Mouse (Mus musculus): ENCODE measurements around the gene Gm20767.
A peak's percentile ranks its signal among the peaks of the same experiment; 100 is the strongest.
"Not testable (repeated sequence)": the region's sequence is repeated elsewhere in the genome, so short reads cannot be mapped to it uniquely, and the experiment has no call there.

Gene Gm20767

GRCm38 (mm10) chr13:120139946-120140345 lies at the start of gene Gm20767:
TSS of gene Gm20767 (plus strand) at chr13:120140246.
- DNase-seq, result not testable (repeated sequence)

GRCm38 (mm10) chr13:120092950-120093349 lies 47.1 kb upstream of the Gm20767 start:
- DNase-seq, result not testable (repeated sequence)

DNA sequence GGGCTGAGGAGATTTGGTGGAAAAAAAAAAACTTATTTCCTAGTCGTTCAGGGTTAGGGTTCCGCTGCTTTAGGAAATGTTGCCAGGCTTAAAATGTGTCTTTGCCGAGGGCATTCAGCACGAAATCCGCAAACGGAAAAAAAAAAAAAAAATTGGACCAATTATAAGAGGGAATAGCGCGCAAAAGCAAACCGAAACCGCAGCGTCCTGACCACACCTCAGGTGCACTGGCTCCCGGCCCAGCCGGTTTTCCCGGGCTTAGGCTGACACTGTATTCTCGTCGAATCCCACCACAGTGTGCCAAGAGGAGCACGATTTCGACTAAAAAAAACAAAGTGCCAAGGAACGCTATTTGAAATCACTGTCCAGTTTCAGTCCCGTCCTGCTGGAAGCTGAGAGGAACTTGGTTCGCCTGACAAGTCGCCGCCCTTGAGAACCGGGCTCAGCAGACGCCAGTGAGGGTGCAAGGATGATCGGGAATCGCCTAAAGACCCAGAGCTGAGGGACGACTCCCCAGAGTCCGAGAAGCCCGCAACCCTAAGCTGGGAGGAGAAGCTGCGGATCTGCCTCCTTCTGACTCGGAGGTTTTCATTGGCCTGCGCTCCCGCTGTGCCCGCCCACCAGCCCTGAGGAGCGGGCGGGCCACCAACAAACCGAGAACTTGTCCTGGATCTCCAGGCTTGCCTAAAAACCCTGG lies 43.7 kb upstream of the Gm20767 start:
- DNase-seq, result not testable (repeated sequence)

DNA sequence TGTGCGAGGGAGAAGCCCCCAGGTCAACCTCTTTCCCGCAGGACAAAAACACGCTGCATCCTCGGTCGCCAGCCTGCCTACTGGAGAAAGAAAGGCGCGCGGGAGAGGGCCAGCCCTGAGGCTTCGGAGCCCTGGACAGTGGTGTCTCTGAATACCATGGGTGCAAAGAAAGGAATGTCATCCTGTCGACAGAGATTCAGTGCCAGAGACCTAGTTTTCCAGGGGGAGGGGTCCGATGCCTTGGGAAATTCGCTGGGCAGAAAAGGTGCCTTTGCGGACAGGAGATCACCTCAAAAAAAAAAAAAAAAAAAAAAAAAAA lies 43.1 kb upstream of the Gm20767 start:
- not testable (repeated sequence) for DNase-seq

DNA sequence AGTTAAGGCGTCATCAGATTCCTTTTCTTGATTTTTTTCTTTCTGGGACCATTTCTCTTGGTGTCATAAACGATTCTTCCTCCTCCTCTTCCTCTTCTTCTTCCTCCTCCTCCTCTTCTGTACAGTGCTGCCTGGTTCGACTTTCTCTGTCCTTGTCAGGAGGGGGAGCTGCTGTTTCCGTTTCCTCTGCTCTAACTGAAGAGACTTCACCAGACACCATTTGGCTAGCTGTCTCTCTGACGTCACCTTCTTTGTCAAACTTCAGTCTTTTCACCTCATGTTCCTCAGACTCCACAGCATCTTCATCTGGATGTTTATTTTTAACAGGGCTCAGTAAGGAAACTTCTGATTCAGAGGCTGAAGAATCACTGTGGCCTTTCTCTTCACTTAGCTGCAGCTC lies 40.7 kb upstream of the Gm20767 start:
- DNase-seq, result not testable (repeated sequence)

DNA sequence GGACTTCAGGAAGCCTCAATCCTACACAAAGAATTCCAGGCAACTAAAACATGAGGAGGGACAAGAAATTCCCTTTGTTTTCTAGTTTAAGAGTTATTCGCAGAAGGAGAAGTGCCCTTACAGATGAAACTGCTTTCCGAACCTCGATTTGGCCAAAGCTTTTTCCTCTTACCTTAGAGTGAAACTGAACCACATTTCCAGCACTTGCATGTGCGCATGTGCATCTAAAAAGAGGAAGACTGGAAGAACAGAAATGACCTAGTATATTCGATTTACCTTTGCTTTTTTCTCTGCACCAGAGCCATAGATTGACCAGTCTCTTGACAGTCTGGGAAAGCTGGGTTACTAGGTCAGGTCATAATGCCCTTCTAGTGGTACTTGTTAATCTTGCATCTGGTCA lies 33.5 kb upstream of the Gm20767 start:
- not testable (repeated sequence) for DNase-seq

DNA sequence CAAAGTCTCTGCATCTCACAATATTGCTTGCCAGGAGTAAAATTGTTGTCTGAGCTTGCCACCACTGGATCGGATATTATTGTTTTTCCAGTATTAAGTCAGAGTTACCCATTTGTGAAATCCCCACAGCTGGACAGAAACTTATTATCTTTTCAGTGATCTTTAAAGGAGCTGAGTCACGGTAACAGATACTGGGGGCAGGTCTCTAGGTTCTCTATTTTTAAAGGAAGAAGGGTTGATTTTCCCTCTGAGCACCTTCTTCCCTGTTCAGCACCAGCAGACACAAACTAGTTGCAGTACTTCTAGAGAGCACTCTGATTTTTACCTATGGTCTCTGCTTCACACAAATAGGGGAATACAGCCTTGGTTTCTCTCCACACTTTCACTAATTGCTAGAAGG lies 33.0 kb upstream of the Gm20767 start:
- DNase-seq, result not testable (repeated sequence)

DNA sequence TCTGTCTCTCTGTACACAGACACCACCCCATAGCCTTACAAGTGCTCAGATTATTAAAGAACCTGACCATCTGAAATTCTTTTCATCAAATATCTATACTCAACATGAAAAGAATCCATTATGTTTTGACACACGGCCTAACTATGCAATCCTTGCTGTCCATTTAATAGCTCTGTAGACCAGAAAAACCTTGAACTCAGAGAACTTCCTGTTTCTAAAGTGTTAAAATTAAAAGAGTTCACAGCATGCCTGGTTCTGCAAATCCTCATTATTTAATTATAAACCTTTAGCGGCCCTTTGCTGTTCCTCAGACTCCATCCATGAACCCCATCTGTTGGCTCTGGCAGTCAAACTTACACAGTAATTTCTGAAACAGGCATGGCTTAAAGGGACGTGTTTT lies 2.3 kb downstream of the Gm20767 start:
- not testable (repeated sequence) for DNase-seq

- DNase-seq, result not testable (repeated sequence)
Observed at GRCm38 (mm10) chr13:120149660-120150407, 9.8 kb downstream of the Gm20767 start.

DNA sequence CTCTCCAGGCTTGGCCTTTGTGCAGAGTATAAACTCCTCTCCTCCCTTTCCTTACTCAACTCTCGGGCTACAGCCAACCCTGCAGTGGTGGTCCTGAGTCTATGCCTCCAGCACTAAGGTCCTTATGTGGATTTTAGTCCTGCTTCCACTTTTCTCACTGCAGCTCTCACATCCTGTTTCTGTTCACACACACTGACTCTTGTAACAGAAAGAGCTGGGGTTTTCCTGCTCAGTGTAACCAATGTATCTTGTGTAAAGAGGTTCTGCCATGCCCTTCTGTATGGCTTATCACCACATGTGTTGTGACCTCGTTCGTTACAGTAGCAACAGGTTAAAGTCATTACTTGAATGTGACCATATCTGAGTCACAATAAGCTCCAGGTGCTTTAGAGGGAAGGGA lies 10.5 kb downstream of the Gm20767 start:
- DNase-seq, result not testable (repeated sequence)

DNA sequence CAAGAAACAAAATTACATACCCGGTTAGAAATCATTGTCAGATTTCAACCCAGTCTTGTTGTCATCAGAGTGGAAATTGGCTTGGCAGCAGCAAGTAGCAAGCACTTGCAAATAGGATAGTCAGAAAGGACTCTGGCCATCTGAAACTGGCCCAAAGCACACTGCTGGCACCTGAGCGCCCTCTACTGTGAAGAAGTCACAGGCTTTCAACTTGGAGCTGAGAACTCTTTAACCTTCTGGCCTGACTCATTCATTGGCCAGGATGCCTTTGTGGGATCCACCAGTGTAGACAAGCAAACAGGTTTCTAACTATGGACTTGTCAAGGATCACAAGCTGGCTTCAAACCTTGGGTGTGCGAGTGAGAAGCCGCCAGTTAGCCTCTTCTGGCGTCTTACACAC lies 28.3 kb downstream of the Gm20767 start:
- peak; percentile 43 for DNase-seq

DNA sequence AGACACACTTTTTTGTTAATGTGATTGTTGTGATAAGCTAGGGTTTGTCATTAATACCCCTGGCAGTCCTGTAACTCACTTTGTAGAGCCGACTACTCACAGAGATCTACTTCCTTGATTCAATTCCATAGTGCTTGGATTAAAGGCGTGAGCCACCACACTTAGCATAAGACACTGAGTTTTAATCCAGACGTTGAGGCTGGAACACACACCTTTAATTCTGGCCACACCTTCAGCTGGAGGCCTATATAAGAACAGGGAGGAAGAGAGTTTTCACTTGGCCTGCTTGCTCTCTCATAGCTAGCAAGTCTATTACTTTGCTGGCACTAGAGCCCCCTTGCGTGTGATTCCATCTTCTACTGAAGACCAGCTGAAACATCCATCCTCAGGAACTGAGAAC lies 32.1 kb downstream of the Gm20767 start, which contains the start of gene Gm21818:
TSS of gene Gm21818 (plus strand) at position 301 of the 400 bp plus-strand sequence.
- not testable (repeated sequence) for DNase-seq

DNA sequence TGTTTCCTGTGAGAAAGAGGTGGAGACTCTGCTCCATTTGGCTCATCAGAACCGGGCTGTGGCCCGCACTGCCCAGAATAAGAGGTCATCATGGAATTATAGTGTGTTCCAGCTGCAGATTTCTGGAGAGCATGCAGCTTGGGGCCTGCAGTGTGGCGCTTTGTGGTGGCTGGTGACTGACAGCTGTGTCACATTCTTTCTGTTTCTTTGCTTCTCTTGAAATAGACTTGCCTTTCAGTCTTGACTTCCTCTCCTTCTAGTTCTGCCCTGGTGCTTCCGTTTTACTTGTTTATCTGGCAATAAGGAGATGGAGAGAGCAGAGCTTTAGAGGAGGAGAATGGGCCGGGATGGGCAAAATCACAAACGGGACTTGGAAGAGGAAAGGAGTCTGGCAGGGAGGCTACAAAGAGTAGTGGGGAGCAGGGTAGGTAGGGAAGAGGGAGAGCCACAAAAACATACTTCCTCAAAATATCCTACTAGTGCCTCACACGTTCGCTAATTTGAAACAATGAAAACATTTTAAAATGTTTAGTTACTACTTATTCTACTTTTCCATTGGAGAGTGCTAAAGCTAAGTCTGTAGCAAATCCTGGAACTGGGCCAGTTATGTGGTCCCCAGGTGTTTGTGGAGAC lies 56.3 kb downstream of the Gm20767 start:
- not testable (repeated sequence) for DNase-seq
